Mouse (Mus musculus) urinary bladder, postnatal 10 days (tissue): ENCODE measurements around the gene Tatdn2.
A peak's percentile ranks its signal among the peaks of the same experiment; 100 is the strongest.
"Not testable (repeated sequence)": the region's sequence is repeated elsewhere in the genome, so short reads cannot be mapped to it uniquely, and the experiment has no call there.

Experiments
- DNase-seq: peaks from one replicate; pipeline ENCODE4 v3.0.0; 2022; ENCODE audit warnings: low spot score

Gene Tatdn2

DNA sequence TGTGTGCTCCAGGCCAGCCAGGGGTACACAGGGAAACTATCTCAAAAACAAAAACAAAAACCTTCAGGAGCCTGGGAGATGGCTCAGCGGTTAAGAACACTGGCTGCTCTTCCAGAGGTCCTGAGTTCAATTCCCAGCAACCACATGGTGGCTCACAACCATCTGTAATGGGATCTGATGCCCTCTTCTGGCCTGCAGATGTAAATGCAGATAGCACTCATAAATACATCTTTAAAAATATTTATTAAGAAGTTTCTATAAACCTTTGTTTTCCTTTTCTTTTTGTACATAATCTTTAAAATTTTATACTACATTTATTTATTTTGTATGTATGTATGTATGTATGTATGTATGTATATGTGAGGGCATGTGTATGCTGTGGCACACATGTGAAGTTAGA, 24.8 kb upstream of the Tatdn2 start:
- not testable (repeated sequence) for DNase-seq

DNA sequence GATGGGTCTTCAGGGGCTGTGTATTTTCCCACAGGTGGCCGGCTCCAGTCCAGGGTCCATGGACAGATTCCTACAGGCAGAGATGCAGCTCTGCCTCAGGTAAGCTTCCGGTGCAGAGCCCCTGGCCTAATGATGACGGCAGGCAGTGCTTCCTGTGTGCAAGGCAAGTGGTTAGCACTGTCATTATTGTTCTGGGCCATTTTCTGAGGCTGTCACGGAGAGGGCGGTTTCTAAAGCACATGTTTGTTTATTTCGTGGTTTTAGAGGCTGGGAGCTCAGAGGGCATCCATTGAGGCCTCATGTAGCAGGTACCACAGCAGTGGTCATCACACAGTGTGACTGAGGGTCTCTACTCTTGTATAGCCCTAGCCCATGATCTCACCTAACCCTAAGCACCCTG, 23.9 kb upstream of the Tatdn2 start:
- DNase-seq: no peak

- DNase-seq: no peak
Measured at GRCm38 (mm10) chr6:113675234-113675633, 21.6 kb upstream of the Tatdn2 start.

DNA sequence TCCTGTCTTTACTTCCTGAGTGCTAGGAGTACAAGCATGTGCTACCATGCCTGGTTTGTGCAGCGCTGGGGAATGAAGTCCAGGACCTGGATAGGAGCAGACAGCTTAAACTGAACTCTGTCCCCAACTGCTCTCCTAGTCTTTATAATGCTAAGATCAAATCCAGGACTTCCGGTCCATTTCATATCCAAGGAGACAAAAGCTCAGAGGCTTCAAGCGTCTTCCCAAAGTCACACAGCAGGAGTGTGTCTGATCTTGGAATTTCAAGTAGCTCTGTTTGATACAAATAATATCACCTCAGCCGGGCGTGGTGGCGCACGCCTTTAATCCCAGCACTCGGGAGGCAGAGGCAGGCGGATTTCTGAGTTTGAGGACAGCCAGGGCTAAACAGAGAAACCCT, 20.9 kb upstream of the Tatdn2 start:
- DNase-seq: no peak

- no peak for DNase-seq
Measured at GRCm38 (mm10) chr6:113677070-113677734, 19.6 kb upstream of the Tatdn2 start.

DNA sequence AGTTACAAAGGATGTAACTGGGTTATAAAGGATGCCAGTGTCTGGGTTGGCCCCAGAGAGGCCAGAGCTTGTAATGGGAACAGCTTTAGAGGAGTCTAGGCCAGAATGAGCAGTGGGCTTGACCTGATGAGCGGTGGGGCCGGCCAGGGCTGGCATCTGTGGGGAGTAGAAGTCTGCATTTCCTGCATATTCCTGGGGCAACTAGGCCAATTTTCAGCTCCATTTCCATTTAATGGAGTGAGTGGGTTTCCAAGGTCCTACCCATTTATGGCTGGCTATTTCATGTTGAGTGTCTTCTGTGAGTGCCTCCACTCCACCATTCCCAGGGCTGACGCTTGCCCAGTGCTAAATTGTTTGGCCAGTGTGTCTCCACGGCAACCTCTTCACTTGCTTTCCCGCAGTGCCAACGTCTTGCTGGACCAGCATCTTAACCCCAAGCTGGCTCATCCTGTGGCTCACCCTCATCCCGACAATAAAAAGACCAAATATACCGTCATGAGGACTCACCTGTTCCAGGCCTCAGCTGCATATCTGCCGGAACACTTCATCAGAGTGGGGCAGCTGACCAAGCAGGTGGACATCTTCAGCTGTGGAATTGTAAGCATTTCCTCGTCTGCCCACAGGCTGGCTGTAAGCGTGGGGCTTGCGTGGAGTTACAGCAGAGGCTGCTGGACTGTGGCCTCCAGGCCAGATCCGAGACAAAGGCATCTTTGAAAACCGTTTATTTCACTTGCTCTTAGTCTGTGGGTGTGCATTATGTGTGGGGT, 18.4 kb upstream of the Tatdn2 start:
- DNase-seq: no peak

- DNase-seq: no peak
Measured at GRCm38 (mm10) chr6:113679993-113680566, 16.8 kb upstream of the Tatdn2 start.

GRCm38 (mm10) chr6:113681271-113681670, 15.6 kb upstream of the Tatdn2 start:
- DNase-seq: peak; percentile 61

GRCm38 (mm10) chr6:113683081-113683825, 13.6 kb upstream of the Tatdn2 start:
- no peak for DNase-seq

- DNase-seq: no peak
Measured at GRCm38 (mm10) chr6:113686551-113687125, 10.2 kb upstream of the Tatdn2 start.

DNA sequence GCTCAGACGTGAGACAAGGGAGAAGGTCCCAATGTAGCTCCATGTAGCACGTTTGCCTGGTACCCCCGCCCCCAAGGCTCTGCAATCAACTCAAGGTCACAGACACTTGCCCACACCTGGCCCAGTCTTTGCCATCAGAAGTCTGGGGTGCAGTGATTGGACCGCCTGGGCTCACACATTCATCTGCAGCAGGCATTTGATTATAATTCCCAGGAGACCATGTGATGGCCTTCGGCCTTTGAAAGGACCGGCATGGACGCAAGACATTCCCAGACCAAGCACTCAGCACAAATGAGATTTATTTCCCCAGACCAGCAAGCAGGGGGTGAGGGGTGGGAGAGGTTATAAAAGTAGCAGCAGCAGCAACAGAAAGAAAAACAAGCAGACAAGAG, 6.8 kb upstream of the Tatdn2 start:
- DNase-seq: no peak

DNA sequence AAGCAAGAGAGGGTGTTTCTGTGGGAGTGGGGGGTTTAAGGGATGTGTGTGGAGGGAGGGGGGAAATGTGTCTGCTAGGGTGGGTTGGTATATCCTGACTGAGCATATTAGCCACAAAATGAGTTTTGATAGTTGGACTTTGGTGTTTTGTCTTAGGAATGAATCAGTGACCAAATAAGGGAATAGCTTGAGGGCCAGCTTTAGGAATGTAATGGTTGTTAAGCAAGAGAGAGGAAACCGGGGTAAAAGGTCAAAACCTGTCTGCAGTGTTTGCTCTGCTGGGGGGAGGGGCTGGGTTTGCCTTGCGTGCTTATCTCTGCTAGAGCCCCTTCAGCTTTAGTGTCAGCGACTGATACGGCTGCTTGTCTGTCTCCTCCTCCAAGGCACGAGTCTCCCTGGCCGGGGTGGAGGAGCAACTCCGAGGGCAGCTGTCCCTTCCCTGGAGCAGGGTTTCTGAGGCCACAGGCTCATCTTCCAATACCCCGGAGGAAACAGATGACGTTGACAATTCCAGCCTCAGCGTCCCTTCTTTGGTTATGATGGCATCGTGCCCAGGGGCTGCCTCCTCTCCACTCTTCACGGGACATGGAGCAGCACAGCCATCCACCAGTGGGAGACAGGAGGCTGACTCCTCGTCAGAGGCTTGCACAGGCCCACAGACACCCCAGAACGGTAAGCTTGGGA, 6.3 kb upstream of the Tatdn2 start:
- no peak for DNase-seq

- DNase-seq: no peak
Measured at GRCm38 (mm10) chr6:113691084-113691462, 5.8 kb upstream of the Tatdn2 start.

DNA sequence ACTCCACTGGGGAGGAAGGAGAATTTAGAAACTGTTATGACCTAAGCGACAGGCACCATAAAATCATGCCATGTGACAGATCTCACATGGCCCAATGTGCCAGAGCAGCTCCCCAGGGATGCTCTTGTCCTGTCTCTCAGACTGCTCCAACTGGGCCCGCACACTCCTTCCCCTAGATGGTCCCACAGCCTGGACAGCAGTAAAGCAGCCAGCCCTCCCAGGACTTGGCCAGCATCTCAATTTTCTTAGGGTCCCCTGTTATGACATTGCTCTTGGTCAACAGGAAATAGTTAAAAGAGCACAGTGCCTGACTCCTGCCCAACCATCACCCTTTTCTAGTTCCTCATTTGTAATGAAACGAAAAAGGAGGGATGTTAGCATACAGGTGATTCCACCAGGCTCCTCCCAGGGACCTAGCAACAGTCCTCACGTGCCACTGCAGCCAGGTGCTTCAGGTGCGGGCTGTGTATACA, 4.2 kb upstream of the Tatdn2 start:
- DNase-seq: no peak

- no peak for DNase-seq
Measured at GRCm38 (mm10) chr6:113693377-113693776, 3.5 kb upstream of the Tatdn2 start.

DNA sequence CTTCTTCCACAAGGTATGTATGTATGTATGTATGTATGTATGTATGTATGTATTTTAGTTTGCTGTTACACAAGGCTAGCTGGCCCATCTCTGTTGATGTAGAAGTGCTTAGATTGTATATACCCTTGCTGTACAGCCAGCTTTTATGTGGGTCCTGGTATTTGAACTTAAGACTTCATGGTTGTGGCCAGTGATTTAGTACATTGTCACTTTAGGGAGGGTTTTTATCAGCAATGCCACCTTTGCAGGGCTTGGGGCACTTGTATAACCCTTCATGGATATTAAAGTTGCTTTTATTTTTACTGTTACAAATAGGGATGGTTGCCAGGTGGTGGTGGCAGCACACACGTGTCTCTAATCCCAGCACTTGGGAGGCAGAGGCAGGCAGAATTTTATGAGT, 1.6 kb upstream of the Tatdn2 start:
- DNase-seq: no peak

DNA sequence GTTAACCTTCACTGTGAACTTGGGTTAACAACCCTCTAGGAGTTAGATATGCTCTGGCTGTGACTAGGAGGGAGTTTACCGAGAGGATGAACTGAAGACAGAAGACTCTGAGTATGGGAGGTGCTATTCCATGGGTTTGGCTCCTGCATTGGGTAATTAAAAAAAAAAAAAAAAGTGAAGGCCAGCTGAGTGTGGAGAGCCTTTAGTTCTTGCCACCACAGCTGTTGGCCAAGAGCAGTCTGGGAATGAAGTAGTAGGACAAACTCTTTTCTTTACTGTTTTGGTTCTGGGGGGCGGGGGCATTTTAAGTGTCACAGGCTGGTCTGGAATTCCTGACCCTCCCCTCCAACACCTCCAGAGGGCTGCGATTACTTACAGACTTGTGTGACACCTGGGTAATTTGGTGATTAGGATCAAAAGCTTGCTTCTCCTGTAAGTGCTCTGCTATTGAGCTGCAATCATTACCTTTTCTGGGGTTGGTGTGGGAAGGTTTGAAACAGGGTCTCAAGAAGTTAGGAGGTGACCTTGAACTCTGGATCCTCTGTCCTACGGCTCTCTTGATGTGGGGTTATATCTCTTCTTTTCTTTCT, 989 bp upstream of the Tatdn2 start:
- DNase-seq: no peak

DNA sequence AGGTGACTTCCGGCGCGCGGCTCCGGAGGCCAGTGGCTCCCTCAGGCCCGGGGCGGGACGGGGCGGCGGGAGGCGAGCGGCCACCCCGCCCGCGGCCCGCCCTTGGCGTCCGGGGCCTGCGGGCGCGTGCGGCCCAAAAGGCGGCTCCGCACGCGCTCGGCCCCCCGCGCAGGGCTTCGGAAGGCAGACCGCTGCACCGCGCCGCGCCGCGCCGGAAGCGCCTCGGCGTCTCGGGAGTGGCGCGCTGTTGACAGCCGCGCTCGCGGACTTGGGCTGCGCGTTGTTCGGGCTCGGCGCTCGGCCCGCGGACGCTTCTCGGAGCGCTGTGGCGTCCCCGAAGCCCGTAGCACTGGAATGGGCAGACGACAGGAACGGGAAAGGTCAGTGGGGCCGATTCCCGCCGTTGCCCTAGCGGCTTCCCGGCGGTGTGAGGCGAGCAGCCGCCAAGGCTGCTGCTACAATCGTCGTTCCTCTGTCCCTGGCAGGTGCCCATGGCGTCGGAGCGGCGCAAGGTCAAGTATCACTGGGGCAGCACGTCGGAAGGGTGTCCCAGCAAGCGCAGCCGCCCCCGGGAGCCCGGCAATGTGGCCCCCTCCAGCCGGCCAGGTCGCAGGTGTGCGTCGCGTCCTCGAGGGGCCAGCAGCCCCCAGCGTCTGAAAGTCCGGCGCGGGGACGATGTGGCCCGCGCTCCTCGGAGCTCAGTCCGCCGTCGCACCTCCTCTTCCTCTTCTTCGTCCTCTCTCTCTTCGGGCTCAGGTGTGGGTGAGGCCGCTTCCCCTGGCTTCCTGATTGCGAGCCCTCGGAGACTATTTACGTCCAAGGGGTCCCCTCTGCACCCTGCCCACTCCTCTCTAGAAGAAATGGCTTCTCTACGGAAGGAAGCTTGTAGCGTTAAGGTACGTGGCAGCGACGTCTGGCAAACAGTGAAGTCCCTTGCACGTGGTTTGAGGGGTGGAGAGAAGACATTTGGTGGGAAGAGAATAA, 664 bp downstream of the Tatdn2 start:
- no peak for DNase-seq

- no peak for DNase-seq
Measured at GRCm38 (mm10) chr6:113712718-113713117, 15.9 kb downstream of the Tatdn2 start.

DNA sequence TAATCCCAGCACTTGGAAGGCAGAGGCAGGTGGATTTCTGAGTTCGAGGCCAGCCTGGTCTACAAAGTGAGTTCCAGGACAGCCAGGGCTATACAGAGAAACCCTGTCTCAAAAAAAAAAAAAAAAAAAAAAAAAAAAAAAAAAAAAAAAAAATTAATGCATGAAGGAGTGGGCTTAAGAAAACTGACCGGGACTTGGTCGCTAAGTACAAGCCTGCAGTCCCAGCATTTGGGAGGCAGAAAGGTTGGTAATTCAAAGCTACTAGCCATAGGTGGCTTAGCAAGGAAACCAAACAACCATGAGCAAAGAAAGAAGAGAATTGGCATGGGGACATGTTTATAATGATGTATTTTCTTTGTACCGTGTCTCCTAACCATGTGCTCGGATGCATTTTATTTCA, 16.5 kb downstream of the Tatdn2 start:
- not testable (repeated sequence) for DNase-seq
